In genomic region chr2:130398091-130398490, GRCm38 (mm10) we compare ENCODE assay signal across 8 mouse cellular contexts. TPM values are rescaled to one million over a fixed set of nuclear protein-coding genes. Genes with fewer than 3 reads are reported as not detected.
A peak's percentile ranks its signal among the peaks of the same experiment; 100 is the strongest.
DNase-seq lines count a peak whose midpoint lies in the region; ATAC-seq lines count a peak whose summit lies in the region.

No protein-coding gene starts in this region.

- 16% methylated on average over 14 of the region's 14 CpGs for WGBS in embryonic facial prominence, embryonic 15.5 days
- 14% methylated on average over 10 of the region's 14 CpGs for WGBS in liver, embryonic 16.5 days (ENCODE audit: insufficient replicate concordance)
- 19% methylated on average over 14 of the region's 14 CpGs for WGBS in stomach, embryonic 16.5 days

- H3K4me2 ChIP-seq in embryonic facial prominence, embryonic 15.5 days (replicated peaks) = peak overlapping the region; percentile 81
- peak overlapping the region; percentile 63 for H3K4me2 ChIP-seq in liver, embryonic 16.5 days (ENCODE audit: low read depth, low read length)
- H3K4me2 ChIP-seq in stomach, embryonic 16.5 days (ENCODE audit: low read depth, low read length) = peak overlapping the region; percentile 95

- no peak overlapping the region for H3K9ac ChIP-seq in embryonic facial prominence, embryonic 15.5 days
- no peak overlapping the region for H3K9ac ChIP-seq in liver, embryonic 16.5 days (ENCODE audit: low read depth, low read length)
- peak overlapping the region; percentile 80 for H3K9ac ChIP-seq in stomach, embryonic 16.5 days (ENCODE audit: low read length)

- peak; percentile 29 to 32 for DNase-seq in lung, adult 18-20 months
- DNase-seq in lung, postnatal 4 days = no peak
- DNase-seq in heart, postnatal 14 days = peak; percentile 52 to 62
- DNase-seq in yolk sac, embryonic 10.5 days (ENCODE audit: low spot score) = no peak
- DNase-seq in left cerebral cortex, adult 11 months (ENCODE audit: low spot score) = no peak

- peak overlapping the region; percentile 69 for H3K4me3 ChIP-seq in embryonic facial prominence, embryonic 15.5 days (replicated peaks)
- no peak overlapping the region; the same call in 1 of the 2 replicates for H3K4me3 ChIP-seq in liver, embryonic 16.5 days (ENCODE audit: low read depth, low read length)
- H3K4me3 ChIP-seq in stomach, embryonic 16.5 days (replicated peaks; ENCODE audit: low read length) = peak overlapping the region; percentile 65

- ATAC-seq in embryonic facial prominence, embryonic 15.5 days (ENCODE audit: insufficient number of reproducible peaks, low FRiP score, low TSS enrichment, low read depth) = no peak
- no peak for ATAC-seq in liver, embryonic 16.5 days (ENCODE audit: low read depth)
- no peak for ATAC-seq in stomach, embryonic 16.5 days (ENCODE audit: insufficient read depth, low FRiP score)

- no peaks in the 10 kb centered on the region for H3K27me3 ChIP-seq in embryonic facial prominence, embryonic 15.5 days
- H3K27me3 ChIP-seq in liver, embryonic 16.5 days (ENCODE audit: control insufficient read depth, insufficient read depth, low read depth, low read length) = peaks cover 30% of the 10 kb centered on the region
- H3K27me3 ChIP-seq in stomach, embryonic 16.5 days (ENCODE audit: control insufficient read depth, insufficient read depth, low read length) = no peaks in the 10 kb centered on the region

- intact Hi-C loops in heart, postnatal 14 days (cut with DNase I) = no loop called here

- peaks cover 24% of the 10 kb centered on the region for H3K36me3 ChIP-seq in embryonic facial prominence, embryonic 15.5 days
- H3K36me3 ChIP-seq in liver, embryonic 16.5 days (ENCODE audit: control insufficient read depth, insufficient read depth) = no peaks in the 10 kb centered on the region
- no peaks in the 10 kb centered on the region for H3K36me3 ChIP-seq in stomach, embryonic 16.5 days (ENCODE audit: control insufficient read depth, insufficient read depth, low read length)

- peak overlapping the region; percentile 82; the same call in 1 of the 2 replicates for H3K27ac ChIP-seq in embryonic facial prominence, embryonic 15.5 days (replicated peaks)
- no peak overlapping the region for H3K27ac ChIP-seq in liver, embryonic 16.5 days (ENCODE audit: low read length)
- H3K27ac ChIP-seq in stomach, embryonic 16.5 days (ENCODE audit: low read length) = no peak overlapping the region

- peaks cover 24% of the 10 kb centered on the region; the same call in 1 of the 2 replicates for H3K4me1 ChIP-seq in embryonic facial prominence, embryonic 15.5 days
- no peaks in the 10 kb centered on the region for H3K4me1 ChIP-seq in liver, embryonic 16.5 days (ENCODE audit: control insufficient read depth, low read depth, low read length)
- H3K4me1 ChIP-seq in stomach, embryonic 16.5 days (ENCODE audit: control insufficient read depth, insufficient read depth, low read length) = peaks cover 19% of the 10 kb centered on the region

- no peaks in the 10 kb centered on the region for H3K9me3 ChIP-seq in embryonic facial prominence, embryonic 15.5 days (replicated peaks)
- no peaks in the 10 kb centered on the region for H3K9me3 ChIP-seq in liver, embryonic 16.5 days (replicated peaks; ENCODE audit: control insufficient read depth, low read length)
- H3K9me3 ChIP-seq in stomach, embryonic 16.5 days (replicated peaks; ENCODE audit: control insufficient read depth, low read length) = no peaks in the 10 kb centered on the region

RNA-seq across cellular contexts. Expression of gene Cpxm1, which starts 0.7 kb away (rescaled TPM):
- 123 and 141 TPM in 2 replicates for polyA plus RNA-seq in embryonic facial prominence, embryonic 15.5 days (2015; fragmentation: Nextera tagmentation; extraction: Ambion mirVana)
- total RNA-seq in heart, postnatal 14 days (2021) = 10 to 100 TPM in 1 of 2 experiments, 1 to 10 TPM in 1; 9.5 to 10.4 TPM
- polyA plus RNA-seq in liver, embryonic 16.5 days (2015; fragmentation: Nextera tagmentation; extraction: Ambion mirVana) = 2.5 and 5.0 TPM in 2 replicates
- 53.5 and 56.4 TPM in 2 replicates for polyA plus RNA-seq in stomach, embryonic 16.5 days (2015; fragmentation: Nextera tagmentation; extraction: Ambion mirVana)

RNA-seq across cellular contexts. Expression of gene Gm28372, which starts 6.9 kb away (rescaled TPM):
- polyA plus RNA-seq in embryonic facial prominence, embryonic 15.5 days (2015; fragmentation: Nextera tagmentation; extraction: Ambion mirVana) = not detected in 2 replicates
- not detected for total RNA-seq in heart, postnatal 14 days (2021)
- not detected in 2 replicates for polyA plus RNA-seq in liver, embryonic 16.5 days (2015; fragmentation: Nextera tagmentation; extraction: Ambion mirVana)
- polyA plus RNA-seq in stomach, embryonic 16.5 days (2015; fragmentation: Nextera tagmentation; extraction: Ambion mirVana) = not detected in 2 replicates

RNA-seq across cellular contexts. Expression of gene 1700020A23Rik, which starts 7.0 kb away (rescaled TPM):
- 0.24 TPM in 1 of 2 replicates, not detected in the other for polyA plus RNA-seq in embryonic facial prominence, embryonic 15.5 days (2015; fragmentation: Nextera tagmentation; extraction: Ambion mirVana)
- total RNA-seq in heart, postnatal 14 days (2021) = not detected
- not detected in 2 replicates for polyA plus RNA-seq in liver, embryonic 16.5 days (2015; fragmentation: Nextera tagmentation; extraction: Ambion mirVana)
- polyA plus RNA-seq in stomach, embryonic 16.5 days (2015; fragmentation: Nextera tagmentation; extraction: Ambion mirVana) = not detected in 2 replicates

RNA-seq across cellular contexts. Expression of gene Tmem239, which starts 8.2 kb away (rescaled TPM):
- not detected in 2 replicates for polyA plus RNA-seq in embryonic facial prominence, embryonic 15.5 days (2015; fragmentation: Nextera tagmentation; extraction: Ambion mirVana)
- not detected for total RNA-seq in heart, postnatal 14 days (2021)
- not detected in 2 replicates for polyA plus RNA-seq in liver, embryonic 16.5 days (2015; fragmentation: Nextera tagmentation; extraction: Ambion mirVana)
- polyA plus RNA-seq in stomach, embryonic 16.5 days (2015; fragmentation: Nextera tagmentation; extraction: Ambion mirVana) = not detected in 2 replicates

RNA-seq across cellular contexts. Expression of gene Vps16, which starts 26.0 kb away (rescaled TPM):
- 84.4 and 103 TPM in 2 replicates for polyA plus RNA-seq in embryonic facial prominence, embryonic 15.5 days (2015; fragmentation: Nextera tagmentation; extraction: Ambion mirVana)
- 10 to 100 TPM; 25.1 to 29.4 TPM for total RNA-seq in heart, postnatal 14 days (2021)
- 33.0 and 39.3 TPM in 2 replicates for polyA plus RNA-seq in liver, embryonic 16.5 days (2015; fragmentation: Nextera tagmentation; extraction: Ambion mirVana)
- 83.2 and 93.8 TPM in 2 replicates for polyA plus RNA-seq in stomach, embryonic 16.5 days (2015; fragmentation: Nextera tagmentation; extraction: Ambion mirVana)

Comparison
In these comparisons a context has a peak if more than half of its experiments do, and no peak if none do; other contexts are left out.
1. DNase-seq: peak in lung, adult 18-20 months (2 of 2) and heart, postnatal 14 days (2 of 2); none in lung, postnatal 4 days (0 of 2), yolk sac, embryonic 10.5 days (single experiment) and left cerebral cortex, adult 11 months (single experiment).
2. Peak in every context shown above with its lines, with median percentiles within 50 percentile points of each other: H3K4me2 ChIP-seq.